Mouse (Mus musculus) stomach, embryonic 16.5 days (tissue): Measurements from ENCODE around the gene Brd4. TPM values are rescaled to one million over a fixed set of nuclear protein-coding genes. Genes with fewer than 3 reads are reported as not detected.

Experiments
- ATAC-seq: fragments of 200-750 bp; cut with Nextera tagmentation; 2 replicates; pipeline ENCODE4 v1.8.0; 2017; ENCODE audit warnings: moderate number of reproducible peaks, moderate TSS enrichment; ENCODE audit not compliant: insufficient read depth, low FRiP score
- H3K27ac ChIP-seq: fragments of 300-500 bp; sonication (generic); 2 replicates; pipeline ENCODE4 v1.5.1; 2014; ENCODE audit warnings: low read length
- H3K27me3 ChIP-seq: fragments of 300-500 bp; sonication (generic); 2 replicates; pipeline ENCODE4 v1.6.1; 2014; ENCODE audit warnings: low read length, control low read depth, mixed read lengths; ENCODE audit not compliant: control insufficient read depth, insufficient read depth
- H3K36me3 ChIP-seq: fragments of 300-500 bp; sonication (generic); 2 replicates; pipeline ENCODE4 v1.6.1; 2014; ENCODE audit warnings: low read length; ENCODE audit not compliant: control insufficient read depth, insufficient read depth
- H3K4me1 ChIP-seq: fragments of 300-500 bp; sonication (generic); 2 replicates; pipeline ENCODE4 v1.6.1; 2014; ENCODE audit warnings: low read length, control low read depth, mixed read lengths; ENCODE audit not compliant: control insufficient read depth, insufficient read depth
- H3K4me2 ChIP-seq: fragments of 300-500 bp; sonication (generic); 2 replicates; pipeline ENCODE4 v1.6.1; 2014; ENCODE audit warnings: low read depth, low read length, mixed read lengths
- H3K4me3 ChIP-seq: fragments of 300-500 bp; sonication (generic); replicated peaks from 2 replicates; pipeline ENCODE4 v1.5.1; 2014; ENCODE audit warnings: mild to moderate bottlenecking, low read length
- H3K9ac ChIP-seq: fragments of 300-500 bp; sonication (generic); 2 replicates; pipeline ENCODE4 v1.6.1; 2014; ENCODE audit warnings: low read length
- H3K9me3 ChIP-seq: fragments of 300-500 bp; sonication (generic); replicated peaks from 2 replicates; pipeline ENCODE4 v1.6.1; 2016; ENCODE audit warnings: low read length, control low read depth; ENCODE audit not compliant: control insufficient read depth
- WGBS: fragments of 180-500 bp; shearing (Covaris S2); extraction: QIAGEN DNeasy Blood & Tissue Kit; methylation state at CpG from one replicate; pipeline ENCODE4 v1.1.7; 2014; 5-methylcytosine and 5-hydroxymethylcytosine counted together
- polyA plus RNA-seq: library from polyadenylated mRNA; unstranded; fragments of >200 nt; fragmentation: Nextera tagmentation; extraction: Ambion mirVana; gene quantifications from 2 replicates; pipeline ENCODE4 v1.2.1, GENCODE M21; 2015

The Brd4 gene
- polyA plus RNA-seq, 1 experiment from 2014 or later: 58.0 TPM

- no peaks in the 10 kb centered on the region for H3K9me3 ChIP-seq
- no peaks in the 10 kb centered on the region for H3K36me3 ChIP-seq
- H3K4me3 ChIP-seq: no peak overlapping the region
- no peaks in the 10 kb centered on the region for H3K27me3 ChIP-seq
- H3K9ac ChIP-seq: peak overlapping the region; percentile 16; the same call in 1 of the 2 replicates
- peak overlapping the region; percentile 85 for H3K4me2 ChIP-seq
- peak overlapping the region; percentile 95 for H3K27ac ChIP-seq
- peaks cover 40% of the 10 kb centered on the region for H3K4me1 ChIP-seq
- ATAC-seq: no peak
These were observed 119.7 kb downstream of the Brd4 start for GRCm38 (mm10) chr17:32164780-32165179.

GRCm38 (mm10) chr17:32163910-32164650 is 120.4 kb downstream of the Brd4 start:
- Histone ChIP-seq H3K9ac (peak overlapping the region; percentile 16; the same call in 1 of the 2 replicates), H3K9me3 (no peaks in the 10 kb centered on the region), H3K36me3 (no peaks in the 10 kb centered on the region), H3K27ac (peak overlapping the region; percentile 77), H3K4me2 (peak overlapping the region; percentile 11; the same call in 1 of the 2 replicates), H3K4me1 (peaks cover 36% of the 10 kb centered on the region), H3K27me3 (no peaks in the 10 kb centered on the region), H3K4me3 (no peak overlapping the region)
- 52% methylated on average over 6 of the region's 6 CpGs for WGBS
- no peak for ATAC-seq

- Histone ChIP-seq H3K4me2 (peak overlapping the region; percentile 94), H3K27ac (peak overlapping the region; percentile 88), H3K9me3 (no peaks in the 10 kb centered on the region), H3K4me3 (peak overlapping the region; percentile 52), H3K27me3 (no peaks in the 10 kb centered on the region), H3K36me3 (no peaks in the 10 kb centered on the region), H3K9ac (peak overlapping the region; percentile 67), H3K4me1 (peaks cover 35% of the 10 kb centered on the region)
- peak; percentile 78; the same call in 1 of the 2 replicates for ATAC-seq
- WGBS: 1% methylated on average over 56 of the region's 58 CpGs
These were observed 122.2 kb downstream of the Brd4 start for GRCm38 (mm10) chr17:32162112-32162850.

GRCm38 (mm10) chr17:32160882-32161281 is 123.6 kb downstream of the Brd4 start:
- Histone ChIP-seq H3K36me3 (peaks cover 5% of the 10 kb centered on the region; the same call in 1 of the 2 replicates), H3K27me3 (no peaks in the 10 kb centered on the region), H3K9ac (no peak overlapping the region), H3K4me3 (no peak overlapping the region), H3K4me1 (peaks cover 30% of the 10 kb centered on the region), H3K27ac (peak overlapping the region; percentile 88; the same call in 1 of the 2 replicates), H3K4me2 (0 out of 2 replicates have a peak overlapping the region, but pooled peaks have one; percentile 94), H3K9me3 (no peaks in the 10 kb centered on the region)
- 63% methylated on average over 4 of the region's 4 CpGs for WGBS
- ATAC-seq: no peak

- no peak overlapping the region for H3K4me2 ChIP-seq
- no peak overlapping the region for H3K9ac ChIP-seq
- 83% methylated on average over 13 of the region's 13 CpGs for WGBS
- H3K36me3 ChIP-seq: peaks cover 8% of the 10 kb centered on the region; the same call in 1 of the 2 replicates
- H3K9me3 ChIP-seq: no peaks in the 10 kb centered on the region
- no peak overlapping the region for H3K4me3 ChIP-seq
- no peak overlapping the region for H3K27ac ChIP-seq
- H3K4me1 ChIP-seq: peaks cover 14% of the 10 kb centered on the region; the same call in 1 of the 2 replicates
- no peaks in the 10 kb centered on the region for H3K27me3 ChIP-seq
- ATAC-seq: no peak
These were observed 125.7 kb downstream of the Brd4 start for GRCm38 (mm10) chr17:32158841-32159240.

- 0 out of 2 replicates have a peak, but pooled peaks have one; percentile 25 for ATAC-seq
- no peak overlapping the region for H3K9ac ChIP-seq
- H3K4me2 ChIP-seq: no peak overlapping the region
- H3K36me3 ChIP-seq: peaks cover 12% of the 10 kb centered on the region; the same call in 1 of the 2 replicates
- 93% methylated on average over 8 of the region's 8 CpGs for WGBS
- H3K9me3 ChIP-seq: no peaks in the 10 kb centered on the region
- H3K27ac ChIP-seq: no peak overlapping the region
- no peaks in the 10 kb centered on the region for H3K27me3 ChIP-seq
- no peaks in the 10 kb centered on the region for H3K4me1 ChIP-seq
- H3K4me3 ChIP-seq: no peak overlapping the region
These were observed 137.8 kb downstream of the Brd4 start for GRCm38 (mm10) chr17:32146718-32147117.

Other genes with a start within 250 kb of the Brd4 start
- 40.1 and 42.6 TPM in 2 replicates for gene Rrp1b, start 248.6 kb downstream of the Brd4 start, polyA plus RNA-seq
- gene Hsf2bp, start 248.4 kb downstream of the Brd4 start, polyA plus RNA-seq: 0.07 and 0.45 TPM in 2 replicates
- 12.1 and 14.5 TPM in 2 replicates for gene Notch3, start 117.9 kb downstream of the Brd4 start, polyA plus RNA-seq
- gene Ephx3, start 95.2 kb downstream of the Brd4 start, polyA plus RNA-seq: 14.4 and 25.3 TPM in 2 replicates
- 94.7 and 98.8 TPM in 2 replicates for gene Akap8, start 36.5 kb upstream of the Brd4 start, polyA plus RNA-seq
- gene Akap8l, start 65.9 kb upstream of the Brd4 start, polyA plus RNA-seq: 72.0 and 78.9 TPM in 2 replicates
- 23.7 and 24.5 TPM in 2 replicates for gene Wiz, start 104.7 kb upstream of the Brd4 start, polyA plus RNA-seq
- 1.8 and 2.1 TPM in 2 replicates for gene Rasal3, start 118.9 kb upstream of the Brd4 start, polyA plus RNA-seq
- gene Pglyrp2, start 139.4 kb upstream of the Brd4 start, polyA plus RNA-seq: 0.39 and 0.84 TPM in 2 replicates
- gene Cyp4f39, start 168.0 kb upstream of the Brd4 start, polyA plus RNA-seq: 26.2 and 42.6 TPM in 2 replicates
- 7.2 and 7.5 TPM in 2 replicates for gene Cyp4f17, start 221.3 kb upstream of the Brd4 start, polyA plus RNA-seq